Mouse (Mus musculus) forelimb bud, embryonic 11.5 days (tissue): ENCODE results near the gene Lce1d.
"Not testable (repeated sequence)": the region's sequence is repeated elsewhere in the genome, so short reads cannot be mapped to it uniquely, and the experiment has no call there.

Source experiments
- DNase-seq: peaks from one replicate; pipeline ENCODE4 v3.0.0-alpha.2; 2012; ENCODE audit warnings: low read depth, low spot score

The Lce1d gene

GRCm38 (mm10) chr3:92687110-92687509, at the start of gene Lce1d:
Lce1d (minus strand) TSS chr3:92687210.
- no peak for DNase-seq

- DNase-seq, result no peak
Observed at GRCm38 (mm10) chr3:92722631-92723030, 35.6 kb upstream of the Lce1d start.

GRCm38 (mm10) chr3:92720250-92720649, 33.2 kb upstream of the Lce1d start, which contains the start of gene Lce1f:
Lce1f (minus strand) TSS chr3:92720350.
- no peak for DNase-seq

GRCm38 (mm10) chr3:92715122-92715521, 28.1 kb upstream of the Lce1d start:
- DNase-seq, result no peak

- DNase-seq, result no peak
Observed at GRCm38 (mm10) chr3:92708974-92709373, 22.0 kb upstream of the Lce1d start, which contains the start of gene Lce1e. Lce1e (minus strand) TSS chr3:92709074.

- DNase-seq, result no peak
Observed at GRCm38 (mm10) chr3:92694613-92695012, 7.6 kb upstream of the Lce1d start.

GRCm38 (mm10) chr3:92691688-92692087, 4.7 kb upstream of the Lce1d start:
- DNase-seq, result no peak

- DNase-seq, result not testable (repeated sequence)
Observed at GRCm38 (mm10) chr3:92689154-92689553, 2.1 kb upstream of the Lce1d start.

GRCm38 (mm10) chr3:92678947-92679346, 8.1 kb downstream of the Lce1d start, which contains the start of gene Lce1c:
Lce1c (plus strand) TSS chr3:92679247.
- no peak for DNase-seq

- no peak for DNase-seq
Observed at GRCm38 (mm10) chr3:92670215-92670614, 16.8 kb downstream of the Lce1d start, which contains the start of gene Lce1a2. Lce1a2 (minus strand) TSS chr3:92670315.

GRCm38 (mm10) chr3:92656826-92657225, 30.2 kb downstream of the Lce1d start, which contains the start of gene Lce1b:
Lce1b (minus strand) TSS chr3:92656926.
- DNase-seq, result no peak

GRCm38 (mm10) chr3:92648207-92648606, 38.8 kb downstream of the Lce1d start, which contains the start of gene Lce1a1:
Lce1a1 (minus strand) TSS chr3:92648307.
- no peak for DNase-seq

- no peak for DNase-seq
Observed at GRCm38 (mm10) chr3:92639854-92640253, 47.2 kb downstream of the Lce1d start.

GRCm38 (mm10) chr3:92638653-92638991, 48.4 kb downstream of the Lce1d start:
- DNase-seq, result no peak

- DNase-seq, result no peak
Observed at GRCm38 (mm10) chr3:92637745-92638652, 49.0 kb downstream of the Lce1d start.
